Mouse (Mus musculus): ENCODE measurements at regions not wholly inside any gene's neighbourhood (a gene's known extent, or its start where the extent isn't known, plus 50 kb on each side); places are given as distances from the start of the nearest gene placed in this dataset.

DNA sequence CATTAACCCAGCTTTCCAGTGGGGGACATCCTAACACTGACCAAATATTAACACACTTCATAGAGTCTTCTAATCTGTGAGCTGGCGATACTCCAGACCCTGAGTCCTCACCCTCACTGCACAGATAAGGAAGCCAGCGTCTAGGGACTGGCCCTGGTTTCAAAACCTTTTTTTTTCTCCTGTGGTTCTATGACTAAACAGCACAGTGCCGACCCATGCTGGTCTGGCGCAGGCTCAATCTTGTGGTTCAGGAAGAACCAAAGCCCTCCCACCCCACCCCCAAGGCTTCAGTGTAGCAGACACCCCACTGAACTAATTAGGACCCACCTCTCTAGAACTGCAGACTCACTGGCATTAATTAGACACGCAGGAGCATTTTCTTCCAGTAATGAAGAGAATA, 81.4 kb upstream of the Ubl3 start:
- TF ChIP-seq CTCF (IDR thresholded peaks at IDR 0.05; ENCODE audit: control insufficient read depth, insufficient read depth, low read length) (no peak), POLR2A (IDR thresholded peaks at IDR 0.05; ENCODE audit: borderline replicate concordance, control insufficient read depth, low read depth, low read length) (no peak)
